34 mouse cellular contexts compared by ENCODE assay signal in genomic region chr9:56887581-56887980, GRCm38 (mm10). TPM values are rescaled to one million over a fixed set of nuclear protein-coding genes. Genes with fewer than 3 reads are reported as not detected.
"Had no signal": no experiment of that assay in that cellular context is flagged by ENCODE, and none has a peak within 500 bp of the region (broad histone marks: within the 10 kb centered on the region; RNA-seq: fewer than 3 reads in every experiment).

No protein-coding gene starts in this region.

- H3K27ac ChIP-seq: heart, embryonic 10.5 days; heart, embryonic 13.5 days; heart, embryonic 15.5 days; hindbrain, embryonic 13.5 days; hindbrain, embryonic 15.5 days; hindbrain, postnatal 0 days; kidney, embryonic 15.5 days; limb, embryonic 13.5 days; limb, embryonic 15.5 days; liver, embryonic 12.5 days; liver, embryonic 14.5 days had no signal

- H3K9me3 ChIP-seq: heart, embryonic 10.5 days; heart, embryonic 13.5 days; heart, embryonic 15.5 days; hindbrain, embryonic 13.5 days; hindbrain, embryonic 15.5 days; kidney, embryonic 15.5 days; limb, embryonic 13.5 days; limb, embryonic 15.5 days; liver, embryonic 12.5 days had no signal

- H3K4me2 ChIP-seq: heart, embryonic 13.5 days; heart, embryonic 15.5 days; hindbrain, embryonic 13.5 days; hindbrain, embryonic 15.5 days; kidney, embryonic 15.5 days; limb, embryonic 13.5 days; limb, embryonic 15.5 days; liver, embryonic 12.5 days had no signal

- DNase-seq: forebrain, postnatal 0 days; gastrocnemius, postnatal 36 days; heart, adult 18-20 months; kidney, adult 11 months; kidney, adult 2 months; kidney, adult 9 months; kidney, postnatal 14 days; kidney, postnatal 36 days; layer of hippocampus, adult 9-11 months; layer of hippocampus, postnatal 36 days; left cerebral cortex, postnatal 4 days had no signal

- H3K36me3 ChIP-seq: hindbrain, embryonic 13.5 days; hindbrain, embryonic 15.5 days; liver, embryonic 12.5 days had no signal

- H3K4me3 ChIP-seq: heart, embryonic 10.5 days; heart, embryonic 13.5 days; heart, embryonic 15.5 days; hindbrain, embryonic 13.5 days; hindbrain, embryonic 15.5 days; kidney, embryonic 15.5 days; limb, embryonic 13.5 days; limb, embryonic 15.5 days; liver, embryonic 12.5 days had no signal

- H3K27me3 ChIP-seq: limb, embryonic 15.5 days had no signal

- H3K9ac ChIP-seq: forebrain, postnatal 0 days; heart, embryonic 13.5 days; heart, embryonic 15.5 days; hindbrain, embryonic 13.5 days; hindbrain, embryonic 15.5 days; kidney, embryonic 15.5 days; limb, embryonic 13.5 days; limb, embryonic 15.5 days; liver, embryonic 12.5 days; liver, embryonic 14.5 days had no signal

- ATAC-seq: forebrain, postnatal 0 days; hindbrain, postnatal 0 days; intestine, embryonic 16.5 days; liver, embryonic 12.5 days had no signal

RNA-seq across cellular contexts. Expression of gene Cspg4, which starts 22.7 kb away (rescaled TPM):
- total RNA-seq: hematopoietic stem cell, adult 5-6 weeks had no signal

RNA-seq across cellular contexts. Expression of gene Odf3l1, which starts 23.1 kb away (rescaled TPM):
- total RNA-seq: forebrain, postnatal 0 days; gastrocnemius, adult 18-20 months; gastrocnemius, postnatal 36 days; heart, adult 18-20 months; heart, adult 8-10 months; heart, postnatal 25 days; hematopoietic stem cell, adult 5-6 weeks; layer of hippocampus, adult 18-20 months; layer of hippocampus, adult 8-10 months; layer of hippocampus, postnatal 14 days; layer of hippocampus, postnatal 36 days; left cerebral cortex, adult 18-20 months; left cerebral cortex, postnatal 10 days; left cerebral cortex, postnatal 25 days; left cerebral cortex, postnatal 4 days; liver, adult 2 months had no signal
- polyA plus RNA-seq: hindbrain, embryonic 13.5 days; liver, embryonic 12.5 days; liver, embryonic 14.5 days had no signal
